Mouse (Mus musculus) thymus, adult 2 months (tissue): Measurements from ENCODE around the gene Olfr522.

Experiments used
- CTCF ChIP-seq: fragments of 200-500 bp; IDR thresholded peaks from 2 replicates; pipeline ENCODE4 v1.5.1; 2012; ENCODE audit warnings: mild to moderate bottlenecking, control low read depth, low read length, moderate library complexity, borderline replicate concordance; ENCODE audit not compliant: control insufficient read depth, poor library complexity, insufficient read depth; ENCODE audit errors: extremely low read depth
- POLR2A ChIP-seq: fragments of 200-500 bp; IDR thresholded peaks from 2 replicates; pipeline ENCODE4 v1.6.1; 2012; ENCODE audit warnings: mild to moderate bottlenecking, low read length, control low read depth, moderate library complexity; ENCODE audit not compliant: control insufficient read depth, poor library complexity, insufficient read depth; ENCODE audit errors: extremely low read depth

GRCm38 (mm10) chr7:140187721-140188390 lies 23.3 kb upstream of the Olfr522 start:
- no peak for TF ChIP-seq POLR2A
- no peak for TF ChIP-seq CTCF
